In the genomic region with DNA sequence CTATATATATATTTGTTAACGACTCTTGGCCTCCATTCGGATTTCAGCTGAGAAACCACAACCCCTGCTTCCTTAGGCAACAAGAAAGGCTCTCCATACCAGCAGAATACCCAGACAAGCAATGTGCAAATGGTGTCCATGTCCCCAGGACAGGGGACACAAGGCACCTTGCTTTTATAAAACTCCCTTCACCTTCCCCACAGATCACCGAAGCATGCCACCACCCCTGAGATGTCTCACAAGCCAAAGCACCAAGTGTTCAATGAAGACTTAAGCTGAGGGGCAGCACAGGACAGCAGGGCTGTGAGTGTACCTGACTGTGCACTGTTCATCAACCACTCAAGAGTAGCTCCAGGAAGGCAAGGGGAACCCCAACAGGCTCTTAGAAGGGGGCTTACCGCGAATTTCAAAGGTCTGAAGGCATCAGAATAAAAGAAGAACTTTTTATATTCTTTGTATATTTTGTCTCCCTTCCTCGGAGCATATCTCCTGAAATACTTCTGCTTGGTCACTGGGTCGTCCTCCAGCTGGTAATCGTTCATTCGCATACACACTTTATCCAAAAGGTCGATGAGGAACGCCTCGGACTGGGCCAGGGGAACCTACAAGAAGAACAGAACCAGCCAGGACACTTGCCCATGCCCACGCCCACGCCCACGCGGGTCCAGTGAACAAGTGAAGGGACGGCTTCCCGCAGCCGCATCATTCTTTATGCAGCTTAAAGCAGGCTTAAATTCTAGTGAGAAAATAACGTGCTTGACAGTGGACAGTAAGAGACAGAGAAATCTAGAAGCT, we compare ENCODE assay signal across 10 mouse cellular contexts. TPM values are rescaled to one million over a fixed set of nuclear protein-coding genes. Genes with fewer than 3 reads are reported as not detected.
A peak's percentile ranks its signal among the peaks of the same experiment; 100 is the strongest.
DNase-seq lines count a peak whose midpoint lies in the region; ATAC-seq lines count a peak whose summit lies in the region.
"Had no signal": no experiment of that assay in that cellular context is flagged by ENCODE, and none has a peak within 500 bp of the region (broad histone marks: within the 10 kb centered on the region; RNA-seq: fewer than 3 reads in every experiment).

No protein-coding gene starts in this region.

- WGBS in hindbrain, embryonic 10.5 days, result 8% methylated on average over 20 of the region's 20 CpGs
- WGBS in midbrain, embryonic 13.5 days, result 8% methylated on average over 20 of the region's 20 CpGs

- no peaks in the 10 kb centered on the region; the same call in 1 of the 2 replicates for H3K36me3 ChIP-seq in hindbrain, embryonic 10.5 days
- no peaks in the 10 kb centered on the region for H3K36me3 ChIP-seq in midbrain, embryonic 13.5 days

- DNase-seq in cerebellum, adult 11 months, result peak; percentile 39
- peak; percentile 46 for DNase-seq in brain, adult 2 months (ENCODE audit: low read depth, low spot score)
- DNase-seq in hindbrain, embryonic 10.5 days (ENCODE audit: low spot score), result no peak
- DNase-seq in Muller cell, postnatal 12 days (ENCODE audit: inconsistent ontology term), result no peak
- DNase-seq in ovary, postnatal 36 days (ENCODE audit: low spot score), result no peak
- DNase-seq in right cerebral cortex, postnatal 4 days, result no peak
- DNase-seq: lung, postnatal 4 days; thymus, adult 18-20 months had no signal

- peaks cover 49% of the 10 kb centered on the region for H3K4me1 ChIP-seq in hindbrain, embryonic 10.5 days (replicated peaks)
- peaks cover 40% of the 10 kb centered on the region for H3K4me1 ChIP-seq in midbrain, embryonic 13.5 days (replicated peaks)

- H3K9me3 ChIP-seq in hindbrain, embryonic 10.5 days, result no peaks in the 10 kb centered on the region
- H3K9me3 ChIP-seq in midbrain, embryonic 13.5 days, result no peaks in the 10 kb centered on the region

- peak overlapping the region; percentile 85 for H3K9ac ChIP-seq in midbrain, embryonic 13.5 days (replicated peaks)

- peak overlapping the region; percentile 92 for H3K27ac ChIP-seq in hindbrain, embryonic 10.5 days
- H3K27ac ChIP-seq in midbrain, embryonic 13.5 days, result peak overlapping the region; percentile 91

- H3K27me3 ChIP-seq in hindbrain, embryonic 10.5 days (ENCODE audit: insufficient read depth, poor library complexity, severe bottlenecking), result peaks cover 96% of the 10 kb centered on the region
- H3K27me3 ChIP-seq in midbrain, embryonic 13.5 days, result peaks cover 75% of the 10 kb centered on the region

- ATAC-seq in cerebellum, adult (ENCODE audit: insufficient number of reproducible peaks, low FRiP score, low TSS enrichment), result no peak
- no peak for ATAC-seq in midbrain, embryonic 13.5 days

- peak overlapping the region; percentile 62 for H3K4me3 ChIP-seq in hindbrain, embryonic 10.5 days
- H3K4me3 ChIP-seq in midbrain, embryonic 13.5 days (replicated peaks), result peak overlapping the region; percentile 57

- peak overlapping the region; percentile 80 for H3K4me2 ChIP-seq in midbrain, embryonic 13.5 days (replicated peaks)

RNA-seq across cellular contexts. Expression of a gene that starts 36.7 kb away (rescaled TPM):
- polyA plus RNA-seq in hindbrain, embryonic 10.5 days (2016; fragmentation: Nextera tagmentation; extraction: Ambion mirVana), result 46.7 and 69.8 TPM in 2 replicates
- polyA plus RNA-seq in midbrain, embryonic 13.5 days (2015; fragmentation: Nextera tagmentation; extraction: Ambion mirVana), result 85.5 and 90.2 TPM in 2 replicates

RNA-seq across cellular contexts. Expression of a gene that starts 43.4 kb away (rescaled TPM):
- 0.50 and 0.88 TPM in 2 replicates for polyA plus RNA-seq in hindbrain, embryonic 10.5 days (2016; fragmentation: Nextera tagmentation; extraction: Ambion mirVana)
- polyA plus RNA-seq in midbrain, embryonic 13.5 days (2015; fragmentation: Nextera tagmentation; extraction: Ambion mirVana), result 1.9 and 2.2 TPM in 2 replicates

Comparison
In these comparisons a context has a peak if more than half of its experiments do, and no peak if none do; other contexts are left out.
1. DNase-seq: peak in cerebellum, adult 11 months (single experiment) and brain, adult 2 months (single experiment); none in hindbrain, embryonic 10.5 days (single experiment), Muller cell, postnatal 12 days (single experiment), ovary, postnatal 36 days (single experiment) and right cerebral cortex, postnatal 4 days (single experiment).